Mouse (Mus musculus) macrophage (primary cell): ENCODE results near the gene Prss53. TPM values are rescaled to one million over a fixed set of nuclear protein-coding genes. Genes with fewer than 3 reads are reported as not detected.

ENCODE experiments used
- H3K27ac ChIP-seq: fragments of 350-480 bp; formaldehyde crosslinking; 2 replicates; pipeline ENCODE4 v1.9.0; 2021
- H3K36me3 ChIP-seq: fragments of 350-480 bp; formaldehyde crosslinking; 2 replicates; pipeline ENCODE4 v1.9.0; 2021; ENCODE audit errors: inconsistent target
- H3K4me3 ChIP-seq: fragments of 350-480 bp; formaldehyde crosslinking; 2 replicates; pipeline ENCODE4 v1.9.0; 2021; ENCODE audit errors: inconsistent target
- H3K79me2 ChIP-seq: fragments of 350-480 bp; formaldehyde crosslinking; 2 replicates; pipeline ENCODE4 v1.9.0; 2021; ENCODE audit errors: inconsistent target
- WGBS: methylation state at CpG from one replicate; pipeline ENCODE4 v1.1.7; 2026; ENCODE audit warnings: inconsistent platforms; ENCODE audit not compliant: missing documents; 5-methylcytosine and 5-hydroxymethylcytosine counted together
- polyA plus RNA-seq: library from polyadenylated mRNA; stranded (reverse); fragments of 250-400 nt; gene quantifications from 3 replicates; pipeline ENCODE4 v1.2.4, GENCODE M21; 2018; ENCODE audit warnings: inconsistent platforms

Gene Prss53
- polyA plus RNA-seq, 1 experiment from 2014 or later, result not detected

DNA sequence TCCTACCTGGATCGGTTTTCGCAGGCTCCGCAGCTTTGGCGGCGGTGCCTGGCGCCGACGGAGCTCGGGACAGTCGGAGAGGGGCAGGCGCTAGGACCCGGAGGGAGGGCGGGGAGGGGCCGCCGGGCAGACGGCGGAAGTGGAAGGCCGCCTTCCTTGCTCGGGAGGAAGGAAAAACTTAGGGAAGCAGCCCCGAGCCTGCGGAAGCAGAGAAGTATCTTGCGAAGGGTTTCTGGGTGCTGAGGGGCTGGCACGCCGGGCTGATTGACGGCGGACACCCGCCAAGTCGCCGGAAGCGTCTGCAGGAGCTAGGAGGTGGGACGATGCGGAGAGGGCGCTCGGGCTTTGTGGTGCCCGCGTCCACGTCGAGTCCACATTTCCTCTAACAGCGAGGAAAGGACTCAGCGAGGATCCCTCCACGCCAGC, 14.7 kb downstream of the Prss53 start, which contains the start of gene Zfp646:
Zfp646 (plus strand) TSS at position 181 of the 426 bp plus-strand sequence.
- peaks cover 31% of the 10 kb centered on the region for H3K36me3 ChIP-seq
- peak within 1 kb of the TSS; percentile 92 for H3K27ac ChIP-seq
- H3K79me2 ChIP-seq, result peaks cover 86% of the 10 kb centered on the region
- WGBS, result under 1% methylated on average over 40 of the region's 41 CpGs
- H3K4me3 ChIP-seq, result peak within 1 kb of the TSS; percentile 78

DNA sequence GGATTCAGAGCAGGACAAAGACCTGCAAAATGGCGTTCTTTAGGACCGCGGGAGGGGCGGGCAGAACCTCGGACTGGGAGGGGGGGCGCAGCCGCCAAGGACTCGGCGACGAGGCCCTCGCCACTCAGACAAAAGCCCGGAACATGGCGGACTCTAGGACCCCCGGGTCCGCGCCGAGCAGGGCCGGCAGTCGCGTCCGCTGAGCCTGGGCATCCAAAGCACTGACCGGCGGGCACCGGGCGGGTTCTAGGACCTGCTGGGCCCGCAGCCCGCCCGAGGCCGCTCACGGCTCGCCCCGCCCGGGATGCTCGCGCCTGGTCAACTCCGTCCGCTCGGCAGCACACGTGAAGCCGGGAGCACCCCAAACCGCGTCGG, 15.2 kb downstream of the Prss53 start:
- peak overlapping the region; percentile 65 for H3K27ac ChIP-seq
- H3K36me3 ChIP-seq, result peaks cover 27% of the 10 kb centered on the region
- peak overlapping the region; percentile 78 for H3K4me3 ChIP-seq
- peaks cover 86% of the 10 kb centered on the region for H3K79me2 ChIP-seq
- under 1% methylated on average over 38 of the region's 43 CpGs for WGBS

DNA sequence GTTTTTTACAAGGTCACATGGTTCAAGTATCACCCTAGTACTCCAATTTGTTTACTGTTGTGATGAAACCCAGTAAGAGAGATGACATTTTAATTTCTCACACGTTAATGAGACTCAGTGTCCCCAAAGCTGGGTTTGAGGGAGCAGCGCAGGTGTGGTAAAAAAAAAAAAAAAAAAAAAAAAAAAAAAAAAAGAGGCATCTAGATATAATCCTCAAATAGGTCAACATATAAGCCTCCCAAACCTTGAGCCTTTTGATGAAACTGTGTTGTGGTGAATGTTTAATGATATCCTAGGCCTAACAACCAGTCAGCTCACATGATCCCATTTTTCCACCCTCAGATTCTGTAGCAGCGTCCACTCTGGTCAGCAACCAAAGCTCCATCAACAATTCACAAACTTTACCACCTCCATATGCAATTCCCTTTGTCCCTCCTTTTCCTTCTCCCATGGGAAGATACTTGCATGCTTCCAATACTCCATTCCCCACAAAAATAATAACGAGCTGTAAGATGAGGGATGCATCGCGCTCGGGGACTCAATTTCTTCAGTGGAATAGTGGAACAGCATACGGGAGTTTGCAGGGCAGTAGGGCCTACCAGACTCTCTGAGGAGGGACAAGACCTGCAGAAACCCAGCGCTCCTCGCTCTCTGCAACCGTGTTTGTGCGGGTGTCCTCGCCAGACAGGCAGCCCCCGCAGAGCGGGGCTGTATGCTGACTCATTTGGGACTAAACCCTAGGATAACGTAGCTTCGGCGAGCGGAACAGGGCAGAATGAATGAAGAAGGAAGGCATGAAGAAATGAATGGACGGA, 15.8 kb downstream of the Prss53 start:
- 0% methylated on average over 18 of the region's 20 CpGs for WGBS
- Histone ChIP-seq H3K79me2 (peaks cover 86% of the 10 kb centered on the region), H3K4me3 (peak overlapping the region; percentile 78), H3K27ac (peak overlapping the region; percentile 65), H3K36me3 (peaks cover 21% of the 10 kb centered on the region)

DNA sequence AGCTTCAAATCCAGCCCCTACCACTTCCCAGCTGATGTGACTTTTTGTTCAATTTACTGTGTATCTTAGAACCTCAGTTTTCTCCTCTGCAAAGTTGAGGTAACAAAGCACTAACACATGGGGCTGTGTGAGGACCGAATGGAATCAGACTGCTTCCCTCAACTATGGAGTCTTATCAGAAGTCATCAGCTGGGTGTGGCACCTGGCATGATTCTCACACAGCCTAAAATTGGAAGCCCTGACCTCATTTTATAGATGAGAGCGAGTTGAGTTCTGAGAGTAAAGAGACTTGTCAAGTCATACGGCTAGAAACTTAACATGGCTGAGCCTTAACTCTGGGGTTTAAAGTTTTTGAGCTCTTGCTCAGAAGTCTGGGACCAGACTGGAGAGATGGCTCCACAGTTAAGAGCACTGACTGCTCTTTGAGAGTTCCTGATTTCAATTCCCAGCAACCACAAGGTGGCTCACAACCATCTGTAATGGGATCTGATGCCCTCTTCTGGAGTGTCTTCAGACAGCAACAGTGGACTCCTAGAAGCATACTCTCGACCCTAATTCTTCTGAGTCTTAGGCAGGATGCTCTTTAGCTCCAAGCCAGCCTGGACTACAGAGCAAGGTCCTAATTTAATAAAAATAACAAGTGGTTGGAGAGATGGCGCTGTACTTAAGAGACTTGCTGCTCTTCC, 20.5 kb downstream of the Prss53 start:
- peaks cover 20% of the 10 kb centered on the region for H3K36me3 ChIP-seq

GRCm38 (mm10) chr7:127869149-127869810, 21.5 kb downstream of the Prss53 start:
- H3K36me3 ChIP-seq, result peaks cover 20% of the 10 kb centered on the region
- no peak overlapping the region for H3K4me3 ChIP-seq
- WGBS, result 91% methylated on average over 3 of the region's 3 CpGs
- no peak overlapping the region for H3K27ac ChIP-seq
- H3K79me2 ChIP-seq, result peaks cover 60% of the 10 kb centered on the region

More for the DNA sequence above, 20.5 kb downstream of the Prss53 start:
- no peak overlapping the region for H3K4me3 ChIP-seq
- no peak overlapping the region for H3K27ac ChIP-seq
- WGBS, result 90% methylated on average over 5 of the region's 5 CpGs
- peaks cover 70% of the 10 kb centered on the region for H3K79me2 ChIP-seq

DNA sequence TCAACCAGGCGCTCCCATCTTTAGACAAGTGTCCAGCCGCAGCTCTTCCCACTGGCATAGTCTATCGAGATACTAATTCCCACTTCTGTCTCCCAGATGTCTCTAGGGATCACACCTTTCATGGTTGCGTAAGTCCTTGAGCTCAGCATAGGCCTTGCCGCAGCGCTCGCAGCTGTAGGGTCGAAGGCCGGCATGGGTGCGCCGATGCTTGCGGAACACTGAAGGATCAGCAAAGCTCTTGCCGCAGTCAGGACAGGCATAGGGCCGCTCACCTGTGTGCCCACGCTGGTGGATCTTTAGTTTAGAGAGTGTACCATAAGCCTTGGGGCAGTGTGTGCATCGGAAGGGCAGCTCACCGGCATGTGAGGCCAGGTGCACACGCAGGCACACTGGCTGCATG, 23.1 kb downstream of the Prss53 start:
- peaks cover 20% of the 10 kb centered on the region for H3K36me3 ChIP-seq
- 98% methylated on average over 16 of the region's 18 CpGs for WGBS
- H3K79me2 ChIP-seq, result peaks cover 44% of the 10 kb centered on the region
- H3K4me3 ChIP-seq, result no peak overlapping the region
- H3K27ac ChIP-seq, result no peak overlapping the region

DNA sequence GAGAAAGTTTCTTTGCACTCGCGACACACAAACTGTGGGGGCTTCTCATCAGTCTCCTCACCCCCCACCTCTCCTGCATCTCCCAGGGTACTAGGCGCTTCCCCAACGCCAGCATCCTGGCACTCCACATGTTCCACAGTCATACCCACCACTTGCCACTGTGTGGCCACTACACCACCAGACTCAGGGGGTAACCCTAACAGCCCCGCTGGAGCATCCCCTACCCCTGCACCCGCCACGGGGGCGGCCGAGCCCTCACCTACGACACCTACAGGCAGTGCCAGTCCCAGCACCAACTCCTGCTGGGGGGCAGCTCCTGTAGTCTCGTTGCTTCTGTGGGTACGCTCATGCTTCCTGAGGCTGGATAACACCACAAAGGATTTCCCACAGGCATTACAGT, 24.3 kb downstream of the Prss53 start:
- H3K36me3 ChIP-seq, result peaks cover 20% of the 10 kb centered on the region

GRCm38 (mm10) chr7:127858258-127858657, 32.5 kb downstream of the Prss53 start:
- WGBS, result 81% methylated on average over 6 of the region's 6 CpGs
- H3K27ac ChIP-seq, result no peak overlapping the region
- no peak overlapping the region for H3K4me3 ChIP-seq
- H3K79me2 ChIP-seq, result no peaks in the 10 kb centered on the region
- H3K36me3 ChIP-seq, result no peaks in the 10 kb centered on the region

More for the DNA sequence above, 24.3 kb downstream of the Prss53 start:
- Histone ChIP-seq H3K79me2 (peaks cover 32% of the 10 kb centered on the region), H3K27ac (no peak overlapping the region), H3K4me3 (no peak overlapping the region)
- WGBS, result 97% methylated on average over 12 of the region's 12 CpGs

GRCm38 (mm10) chr7:127850906-127851305, 39.9 kb downstream of the Prss53 start:
- WGBS, result 41% methylated on average over 5 of the region's 5 CpGs
- Histone ChIP-seq H3K27ac (peak overlapping the region; percentile 97), H3K4me3 (peak overlapping the region; percentile 23; the same call in 1 of the 2 replicates), H3K36me3 (peaks cover 19% of the 10 kb centered on the region), H3K79me2 (peaks cover 13% of the 10 kb centered on the region; the same call in 1 of the 2 replicates)

- WGBS, result 38% methylated on average over 6 of the region's 6 CpGs
- H3K27ac ChIP-seq, result peak overlapping the region; percentile 97
- H3K36me3 ChIP-seq, result peaks cover 26% of the 10 kb centered on the region
- peak overlapping the region; percentile 23; the same call in 1 of the 2 replicates for H3K4me3 ChIP-seq
- H3K79me2 ChIP-seq, result peaks cover 19% of the 10 kb centered on the region; the same call in 1 of the 2 replicates
Measured at GRCm38 (mm10) chr7:127849973-127850875, 40.5 kb downstream of the Prss53 start.

DNA sequence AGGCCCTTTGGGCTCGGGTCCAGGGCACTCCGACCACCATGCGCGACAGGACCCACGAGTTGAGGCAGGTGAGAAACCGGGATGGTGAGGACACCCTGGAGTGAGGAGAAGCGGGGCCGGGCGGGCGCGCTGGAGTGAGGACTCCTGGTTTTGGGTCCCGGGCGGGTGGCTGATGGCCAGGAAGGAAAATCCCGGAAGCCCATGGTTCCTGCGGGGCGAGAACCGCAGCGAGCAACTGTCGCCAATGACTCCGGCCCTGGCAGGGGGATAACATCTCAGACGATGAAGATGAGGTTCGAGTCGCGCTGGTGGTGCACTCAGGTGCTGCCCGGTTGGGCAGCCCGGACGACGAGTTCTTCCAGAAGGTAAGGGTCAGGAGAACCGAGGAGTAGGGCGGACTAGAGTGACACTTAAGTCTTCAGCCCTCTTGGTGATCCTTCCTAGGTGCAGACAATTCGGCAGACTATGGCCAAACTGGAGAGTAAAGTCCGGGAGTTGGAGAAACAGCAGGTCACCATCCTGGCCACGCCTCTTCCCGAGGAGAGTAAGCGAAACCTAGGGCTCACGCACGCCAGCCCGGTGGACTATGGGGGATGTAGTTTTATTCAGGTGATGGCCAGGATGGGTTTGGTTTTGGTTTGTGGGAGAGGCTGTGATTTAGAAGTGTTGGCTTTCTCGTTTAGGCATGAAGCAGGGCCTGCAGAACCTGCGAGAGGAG, 48.6 kb downstream of the Prss53 start:
- Histone ChIP-seq H3K4me3 (peak overlapping the region; percentile 94), H3K36me3 (peaks cover 40% of the 10 kb centered on the region), H3K27ac (peak overlapping the region; percentile 97), H3K79me2 (peaks cover 54% of the 10 kb centered on the region)
- WGBS, result 1% methylated on average over 40 of the region's 40 CpGs

DNA sequence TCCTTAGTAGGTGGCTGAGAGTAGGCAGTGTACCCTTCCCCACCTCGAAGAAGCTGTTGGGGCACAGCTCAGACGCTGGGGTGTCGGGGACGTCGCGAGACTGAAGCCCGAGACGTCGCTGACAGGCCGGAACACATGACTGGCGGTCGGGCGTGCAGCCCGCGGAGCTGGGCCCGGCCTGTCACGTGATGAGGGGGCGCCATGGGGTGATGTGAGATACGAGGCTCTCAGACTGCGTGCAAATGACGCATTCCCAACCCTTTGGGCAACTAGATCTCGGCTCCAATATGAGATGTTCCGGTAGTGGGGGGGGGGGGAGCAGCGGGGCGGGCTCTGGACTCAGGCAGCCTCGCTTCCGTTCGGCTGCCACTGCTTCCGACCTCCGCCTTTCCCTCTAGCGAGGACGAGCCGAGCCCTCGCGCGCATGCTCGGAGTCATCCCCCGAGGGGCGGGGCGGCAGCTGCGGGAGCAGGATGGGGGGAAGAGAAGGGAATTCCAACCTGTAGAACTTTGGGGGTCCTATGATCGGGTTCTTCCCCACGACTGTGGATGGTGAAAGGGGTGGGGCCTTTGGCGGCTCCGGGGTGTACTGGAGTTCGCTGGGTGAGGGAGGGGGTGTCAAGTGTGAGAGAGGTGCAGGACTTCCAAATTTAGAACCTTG, 49.3 kb downstream of the Prss53 start:
- WGBS, result under 1% methylated on average over 37 of the region's 46 CpGs
- Histone ChIP-seq H3K36me3 (peaks cover 33% of the 10 kb centered on the region), H3K4me3 (peak overlapping the region; percentile 94), H3K27ac (peak overlapping the region; percentile 97), H3K79me2 (peaks cover 47% of the 10 kb centered on the region)

GRCm38 (mm10) chr7:127840886-127841285, 49.9 kb downstream of the Prss53 start:
- Histone ChIP-seq H3K4me3 (peak overlapping the region; percentile 33), H3K27ac (peak overlapping the region; percentile 97), H3K79me2 (peaks cover 41% of the 10 kb centered on the region), H3K36me3 (peaks cover 27% of the 10 kb centered on the region)
- 4% methylated on average over 15 of the region's 15 CpGs for WGBS
